In the genomic region with DNA sequence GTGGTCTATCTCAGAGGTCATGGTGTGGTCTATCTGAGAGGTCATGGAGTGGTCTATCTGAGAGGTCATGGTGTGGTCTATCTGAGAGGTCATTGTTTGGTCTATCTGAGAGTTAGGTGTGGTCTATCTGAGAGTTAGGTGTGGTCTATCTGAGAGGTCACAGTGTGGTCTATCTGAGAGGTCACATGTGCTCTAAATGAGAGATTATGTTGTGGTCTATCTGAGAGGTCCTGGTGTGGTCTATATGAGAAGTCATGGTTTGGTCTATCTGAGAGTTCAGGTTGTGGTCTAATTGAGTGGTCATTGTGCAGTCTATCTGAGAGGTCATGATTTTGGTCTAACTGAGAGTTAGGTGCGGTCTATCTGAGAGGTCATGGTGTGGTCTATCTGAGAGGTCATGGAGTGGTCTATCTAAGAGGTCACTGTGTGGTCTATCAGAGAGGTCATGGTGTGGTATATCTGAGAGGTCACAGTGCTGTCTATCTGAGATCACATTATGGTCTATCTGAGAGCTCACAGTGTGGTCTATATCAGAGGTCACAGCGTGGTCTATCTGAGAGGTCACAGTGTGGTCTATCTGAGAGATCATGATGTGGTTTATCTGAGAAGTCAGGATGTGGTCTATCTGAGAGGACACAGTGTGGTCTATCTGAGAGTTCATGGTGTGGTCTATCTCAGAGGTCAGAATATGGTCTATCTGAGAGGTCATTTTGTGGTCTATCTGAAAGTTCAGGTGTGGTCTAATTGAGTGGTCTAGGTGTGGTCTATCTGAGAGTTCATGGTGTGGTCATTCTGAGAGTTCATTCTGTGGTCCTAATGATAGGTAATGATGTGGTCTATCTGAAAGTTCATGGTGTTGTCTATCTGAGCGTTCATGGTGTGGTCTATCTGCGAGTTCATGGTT, we compare ENCODE assay signal across 17 mouse cellular contexts. TPM values are rescaled to one million over a fixed set of nuclear protein-coding genes. Genes with fewer than 3 reads are reported as not detected.
DNase-seq lines count a peak whose midpoint lies in the region; ATAC-seq and TF ChIP-seq lines count a peak whose summit lies in the region.
"Not testable (repeated sequence)": the region's sequence is repeated elsewhere in the genome, so short reads cannot be mapped to it uniquely, and the experiment has no call there.
"Had no signal": no experiment of that assay in that cellular context is flagged by ENCODE, and none has a peak within 500 bp of the region (broad histone marks: within the 10 kb centered on the region; RNA-seq: fewer than 3 reads in every experiment).

No protein-coding gene starts in this region.

- DNase-seq in embryonic facial prominence, embryonic 11.5 days (ENCODE audit: low spot score); hindbrain, embryonic 11.5 days (ENCODE audit: low spot score); liver, embryonic 11.5 days (ENCODE audit: low spot score): not testable (repeated sequence)
- DNase-seq in forebrain, embryonic 14.5 days (ENCODE audit: low spot score): peak; percentile 15
- DNase-seq in thymus, postnatal 0 days (ENCODE audit: low spot score): peak; percentile 9

- H3K27me3 ChIP-seq in embryonic facial prominence, embryonic 11.5 days (ENCODE audit: control insufficient read depth, insufficient read depth, low read length); forebrain, embryonic 14.5 days (replicated peaks; ENCODE audit: control insufficient read depth, insufficient read depth, low read length); hindbrain, embryonic 11.5 days (ENCODE audit: control insufficient read depth, insufficient read depth, low read length); intestine, postnatal 0 days (replicated peaks; ENCODE audit: control insufficient read depth, insufficient read depth, low read length); liver, embryonic 11.5 days (replicated peaks; ENCODE audit: control insufficient read depth, insufficient read depth, low read length); lung, embryonic 16.5 days (ENCODE audit: control insufficient read depth, insufficient read depth, low read depth, low read length): not testable (repeated sequence)

- H3K4me1 ChIP-seq in embryonic facial prominence, embryonic 11.5 days (ENCODE audit: control insufficient read depth, insufficient read depth, low read length); forebrain, embryonic 14.5 days (ENCODE audit: control insufficient read depth, insufficient read depth, low read length); hindbrain, embryonic 11.5 days (replicated peaks; ENCODE audit: control insufficient read depth, insufficient read depth, low read length); intestine, postnatal 0 days (replicated peaks; ENCODE audit: control insufficient read depth, insufficient read depth, low read length); liver, embryonic 11.5 days (replicated peaks; ENCODE audit: control insufficient read depth, insufficient read depth, low read length); lung, embryonic 16.5 days (replicated peaks; ENCODE audit: control insufficient read depth, insufficient read depth, low read length): not testable (repeated sequence)

- ATAC-seq in embryonic facial prominence, embryonic 11.5 days (replicated peaks; ENCODE audit: insufficient number of reproducible peaks, low FRiP score, low TSS enrichment, low read depth): peak; percentile 31
- ATAC-seq in forebrain, embryonic 14.5 days: not testable (repeated sequence)
- peak; percentile 68 for ATAC-seq in hindbrain, embryonic 11.5 days (ENCODE audit: low FRiP score)
- ATAC-seq in intestine, postnatal 0 days: peak; percentile 53
- peak; percentile 36; the same call in 1 of the 2 replicates for ATAC-seq in liver, embryonic 11.5 days (replicated peaks; ENCODE audit: low FRiP score)
- peak; percentile 59; the same call in 1 of the 2 replicates for ATAC-seq in lung, embryonic 16.5 days (ENCODE audit: low read depth)
- peak; percentile 47; the same call in 1 of the 2 replicates for ATAC-seq in monocyte, adult 5-6 weeks (replicated peaks; ENCODE audit: insufficient number of reproducible peaks, low FRiP score, low TSS enrichment, poor library complexity, severe bottlenecking)

- not testable (repeated sequence) for H3K36me3 ChIP-seq in embryonic facial prominence, embryonic 11.5 days (replicated peaks; ENCODE audit: control insufficient read depth, insufficient read depth, low read depth, low read length); forebrain, embryonic 14.5 days (ENCODE audit: control insufficient read depth, insufficient read depth, low read length); hindbrain, embryonic 11.5 days (ENCODE audit: control insufficient read depth, insufficient read depth, low read length); intestine, postnatal 0 days (ENCODE audit: control insufficient read depth, insufficient read depth); liver, embryonic 11.5 days (ENCODE audit: control insufficient read depth, insufficient read depth, low read length); lung, embryonic 16.5 days (ENCODE audit: control insufficient read depth, insufficient read depth, low read length)

- TF ChIP-seq CTCF in intestine, postnatal 0 days (IDR thresholded peaks at IDR 0.05; ENCODE audit: low read depth): not testable (repeated sequence)

- H3K27ac ChIP-seq in embryonic facial prominence, embryonic 11.5 days (replicated peaks; ENCODE audit: low read depth, low read length); forebrain, embryonic 14.5 days (ENCODE audit: low read depth, low read length); hindbrain, embryonic 11.5 days (ENCODE audit: low read depth, low read length); intestine, postnatal 0 days (ENCODE audit: low read depth, low read length); liver, embryonic 11.5 days (ENCODE audit: low read depth, low read length); lung, embryonic 16.5 days (ENCODE audit: low read length): not testable (repeated sequence)

- H3K4me2 ChIP-seq in embryonic facial prominence, embryonic 11.5 days (ENCODE audit: low read depth, low read length); forebrain, embryonic 14.5 days (ENCODE audit: low read length); hindbrain, embryonic 11.5 days (replicated peaks; ENCODE audit: low read depth, low read length); intestine, postnatal 0 days (replicated peaks; ENCODE audit: low read depth); liver, embryonic 11.5 days; lung, embryonic 16.5 days (ENCODE audit: low read depth, low read length): not testable (repeated sequence)

- not testable (repeated sequence) for H3K4me3 ChIP-seq in embryonic facial prominence, embryonic 11.5 days (ENCODE audit: low read depth, low read length); forebrain, embryonic 14.5 days (ENCODE audit: low read depth, low read length); hindbrain, embryonic 11.5 days (ENCODE audit: low read depth, low read length); intestine, postnatal 0 days (ENCODE audit: low read depth, low read length); liver, embryonic 11.5 days (ENCODE audit: low read depth, low read length); lung, embryonic 16.5 days (ENCODE audit: low read length)

- WGBS in embryonic facial prominence, embryonic 11.5 days: 84% methylated on average over 4 of the region's 4 CpGs
- WGBS in forebrain, embryonic 14.5 days: 81% methylated on average over 4 of the region's 4 CpGs
- 85% methylated on average over 4 of the region's 4 CpGs for WGBS in hindbrain, embryonic 11.5 days
- 85% methylated on average over 4 of the region's 4 CpGs for WGBS in intestine, postnatal 0 days
- 74% methylated on average over 4 of the region's 4 CpGs for WGBS in liver, embryonic 11.5 days
- 76% methylated on average over 4 of the region's 4 CpGs for WGBS in lung, embryonic 16.5 days

- H3K9me3 ChIP-seq in embryonic facial prominence, embryonic 11.5 days (replicated peaks; ENCODE audit: control insufficient read depth, low read length); intestine, postnatal 0 days (ENCODE audit: control insufficient read depth); liver, embryonic 11.5 days (ENCODE audit: control insufficient read depth, low read length); lung, embryonic 16.5 days (ENCODE audit: control insufficient read depth, low read length): not testable (repeated sequence)
- peaks cover 19% of the 10 kb centered on the region for H3K9me3 ChIP-seq in forebrain, embryonic 14.5 days (replicated peaks; ENCODE audit: control insufficient read depth, low read length)
- H3K9me3 ChIP-seq in hindbrain, embryonic 11.5 days (ENCODE audit: control insufficient read depth, low read length): peaks cover 15% of the 10 kb centered on the region

- not testable (repeated sequence) for H3K9ac ChIP-seq in embryonic facial prominence, embryonic 11.5 days (replicated peaks; ENCODE audit: low read length); forebrain, embryonic 14.5 days (ENCODE audit: low read length); hindbrain, embryonic 11.5 days (ENCODE audit: low read depth, low read length); intestine, postnatal 0 days (ENCODE audit: low read depth, low read length); liver, embryonic 11.5 days (ENCODE audit: low read depth, low read length); lung, embryonic 16.5 days (ENCODE audit: low read length)

RNA-seq across cellular contexts. Expression of a gene that starts 10.9 kb away (rescaled TPM):
- not detected in 2 replicates for polyA plus RNA-seq in embryonic facial prominence, embryonic 11.5 days (2014; fragmentation: Nextera tagmentation; extraction: Ambion mirVana)
- polyA plus RNA-seq in forebrain, embryonic 14.5 days (2014; fragmentation: Nextera tagmentation; extraction: Ambion mirVana): not detected in 2 replicates
- polyA plus RNA-seq in hindbrain, embryonic 11.5 days (2014; fragmentation: Nextera tagmentation; extraction: Ambion mirVana): not detected in 2 replicates
- polyA plus RNA-seq in intestine, postnatal 0 days (2015; fragmentation: Nextera tagmentation; extraction: Ambion mirVana): not detected in 2 replicates
- not detected in 2 replicates for polyA plus RNA-seq in liver, embryonic 11.5 days (2014; fragmentation: Nextera tagmentation; extraction: Ambion mirVana)
- not detected in 2 replicates for polyA plus RNA-seq in lung, embryonic 16.5 days (2015; fragmentation: Nextera tagmentation; extraction: Ambion mirVana)
- total RNA-seq in monocyte, adult 5-6 weeks (2017): 0.19 TPM in 1 of 3 replicates, not detected in the others
- not detected in 2 replicates for polyA plus RNA-seq in thymus, postnatal 0 days (2015; fragmentation: Nextera tagmentation; extraction: Ambion mirVana)
- total RNA-seq: ES-E14; gastrocnemius, adult 18-20 months; heart, postnatal 25 days; layer of hippocampus, postnatal 14 days; left cerebral cortex, postnatal 14 days had no signal
- polyA plus RNA-seq: C2C12; forebrain, embryonic 15.5 days; lung, adult 2 months; urinary bladder, adult 2 months had no signal
